Mouse (Mus musculus): ENCODE results near the gene Ptprg.

- no peak for TF ChIP-seq CTCF (conservative IDR thresholded peaks at IDR 0.05; ENCODE audit: low read length)
- TF ChIP-seq NANOG (IDR thresholded peaks at IDR 0.05; ENCODE audit: borderline replicate concordance, low read length): no peak
Measured at GRCm38 (mm10) chr14:11618140-11618705, 64.9 kb downstream of the Ptprg start.

Measured in E14TG2a.4 (cell line).